Mouse (Mus musculus) kidney, embryonic 14.5 days (tissue): ENCODE data around the gene Cep97. TPM values are rescaled to one million over a fixed set of nuclear protein-coding genes. Genes with fewer than 3 reads are reported as not detected.
A peak's percentile ranks its signal among the peaks of the same experiment; 100 is the strongest.
"Not testable (repeated sequence)": the region's sequence is repeated elsewhere in the genome, so short reads cannot be mapped to it uniquely, and the experiment has no call there.

Experiments
- ATAC-seq: fragments of 200-750 bp; cut with Nextera tagmentation; 2 replicates; pipeline ENCODE4 v1.8.0; 2017; ENCODE audit warnings: moderate number of reproducible peaks, mild to moderate bottlenecking, moderate TSS enrichment, moderate library complexity; ENCODE audit not compliant: low FRiP score, low TSS enrichment
- H3K27ac ChIP-seq: fragments of 300-500 bp; sonication (generic); 2 replicates; pipeline ENCODE4 v1.5.1; 2014; ENCODE audit warnings: low read depth, mild to moderate bottlenecking, low read length, moderate library complexity, mixed read lengths
- H3K27me3 ChIP-seq: fragments of 300-500 bp; sonication (generic); 2 replicates; pipeline ENCODE4 v1.6.1; 2014; ENCODE audit warnings: mild to moderate bottlenecking, low read length; ENCODE audit not compliant: control insufficient read depth, insufficient read depth
- H3K36me3 ChIP-seq: fragments of 300-500 bp; sonication (generic); 2 replicates; pipeline ENCODE4 v1.6.1; 2014; ENCODE audit warnings: low read length, mixed read lengths; ENCODE audit not compliant: control insufficient read depth, insufficient read depth
- H3K4me1 ChIP-seq: fragments of 300-500 bp; sonication (generic); 2 replicates; pipeline ENCODE4 v1.6.1; 2014; ENCODE audit warnings: low read length, mixed read lengths; ENCODE audit not compliant: control insufficient read depth, insufficient read depth
- H3K4me2 ChIP-seq: fragments of 300-500 bp; sonication (generic); replicated peaks from 2 replicates; pipeline ENCODE4 v1.6.1; 2014; ENCODE audit warnings: low read depth, mild to moderate bottlenecking, low read length
- H3K4me3 ChIP-seq: fragments of 300-500 bp; sonication (generic); 2 replicates; pipeline ENCODE4 v1.5.1; 2014; ENCODE audit warnings: mild to moderate bottlenecking, low read length
- H3K9ac ChIP-seq: fragments of 300-500 bp; sonication (generic); 2 replicates; pipeline ENCODE4 v1.6.1; 2014; ENCODE audit warnings: low read depth, mild to moderate bottlenecking, low read length, moderate library complexity
- H3K9me3 ChIP-seq: fragments of 300-500 bp; sonication (generic); 2 replicates; pipeline ENCODE4 v1.6.1; 2016; ENCODE audit warnings: low read length; ENCODE audit not compliant: control insufficient read depth
- WGBS: fragments of 180-500 bp; shearing (Covaris S2); extraction: QIAGEN DNeasy Blood & Tissue Kit; methylation state at CpG from one replicate; pipeline ENCODE4 v1.1.7; 2014; 5-methylcytosine and 5-hydroxymethylcytosine counted together
- polyA plus RNA-seq: library from polyadenylated mRNA; unstranded; fragments of >200 nt; fragmentation: Nextera tagmentation; extraction: Ambion mirVana; gene quantifications from 2 replicates; pipeline ENCODE4 v1.2.1, GENCODE M21; 2014

Gene Cep97
- polyA plus RNA-seq, 1 experiment from 2014 or later: 16.4 TPM

- ATAC-seq: 0 out of 2 replicates have a peak, but pooled peaks have one; percentile 60
- no peaks in the 10 kb centered on the region for H3K27me3 ChIP-seq
- no peaks in the 10 kb centered on the region for H3K9me3 ChIP-seq
- H3K4me1 ChIP-seq: no peaks in the 10 kb centered on the region
- H3K4me2 ChIP-seq: no peak overlapping the region
- H3K27ac ChIP-seq: no peak overlapping the region
- H3K9ac ChIP-seq: no peak overlapping the region
- H3K36me3 ChIP-seq: no peaks in the 10 kb centered on the region
- 62% methylated on average over 7 of the region's 7 CpGs for WGBS
- no peak overlapping the region for H3K4me3 ChIP-seq
These were observed 46.7 kb downstream of the Cep97 start for GRCm38 (mm10) chr16:55887814-55888583.

DNA sequence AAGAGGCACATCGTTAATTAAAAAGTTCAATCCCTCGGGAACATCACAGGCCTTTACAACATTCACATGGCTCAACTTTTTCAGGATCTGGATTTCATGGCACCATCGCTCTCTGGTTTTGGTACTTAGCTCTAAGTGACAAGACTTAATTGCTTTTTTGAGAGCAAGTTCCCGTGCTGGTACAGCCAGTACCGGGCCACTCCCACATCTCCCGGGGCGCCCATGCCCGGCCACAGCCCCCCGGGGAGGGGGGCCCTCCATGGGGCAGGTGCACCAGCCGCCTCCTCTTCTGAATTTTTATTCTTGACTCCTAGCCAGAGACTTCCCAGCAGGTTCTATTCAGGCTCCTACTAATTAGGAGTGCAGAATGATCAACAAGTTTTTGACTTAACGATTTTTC lies 50.4 kb downstream of the Cep97 start:
- 74% methylated on average over 11 of the region's 11 CpGs for WGBS
- Histone ChIP-seq H3K9me3 (no peaks in the 10 kb centered on the region), H3K27ac (no peak overlapping the region), H3K4me2 (no peak overlapping the region), H3K27me3 (no peaks in the 10 kb centered on the region), H3K9ac (no peak overlapping the region), H3K36me3 (no peaks in the 10 kb centered on the region), H3K4me1 (no peaks in the 10 kb centered on the region), H3K4me3 (no peak overlapping the region)
- ATAC-seq: no peak

- Histone ChIP-seq H3K9me3 (no peaks in the 10 kb centered on the region), H3K36me3 (no peaks in the 10 kb centered on the region), H3K4me2 (no peak overlapping the region), H3K27ac (no peak overlapping the region), H3K27me3 (no peaks in the 10 kb centered on the region), H3K4me3 (no peak overlapping the region), H3K9ac (no peak overlapping the region), H3K4me1 (no peaks in the 10 kb centered on the region)
- no peak for ATAC-seq
- WGBS: 57% methylated on average over 6 of the region's 6 CpGs
These were observed 58.6 kb downstream of the Cep97 start for GRCm38 (mm10) chr16:55876025-55876424.

GRCm38 (mm10) chr16:55863832-55864231 lies 70.8 kb downstream of the Cep97 start:
- H3K9ac ChIP-seq: no peak overlapping the region
- H3K27ac ChIP-seq: no peak overlapping the region
- no peak overlapping the region for H3K4me2 ChIP-seq
- no peak overlapping the region for H3K4me3 ChIP-seq
- ATAC-seq: no peak
- no peaks in the 10 kb centered on the region for H3K4me1 ChIP-seq
- H3K36me3 ChIP-seq: no peaks in the 10 kb centered on the region
- 70% methylated on average over 4 of the region's 4 CpGs for WGBS
- no peaks in the 10 kb centered on the region for H3K27me3 ChIP-seq
- H3K9me3 ChIP-seq: no peaks in the 10 kb centered on the region

DNA sequence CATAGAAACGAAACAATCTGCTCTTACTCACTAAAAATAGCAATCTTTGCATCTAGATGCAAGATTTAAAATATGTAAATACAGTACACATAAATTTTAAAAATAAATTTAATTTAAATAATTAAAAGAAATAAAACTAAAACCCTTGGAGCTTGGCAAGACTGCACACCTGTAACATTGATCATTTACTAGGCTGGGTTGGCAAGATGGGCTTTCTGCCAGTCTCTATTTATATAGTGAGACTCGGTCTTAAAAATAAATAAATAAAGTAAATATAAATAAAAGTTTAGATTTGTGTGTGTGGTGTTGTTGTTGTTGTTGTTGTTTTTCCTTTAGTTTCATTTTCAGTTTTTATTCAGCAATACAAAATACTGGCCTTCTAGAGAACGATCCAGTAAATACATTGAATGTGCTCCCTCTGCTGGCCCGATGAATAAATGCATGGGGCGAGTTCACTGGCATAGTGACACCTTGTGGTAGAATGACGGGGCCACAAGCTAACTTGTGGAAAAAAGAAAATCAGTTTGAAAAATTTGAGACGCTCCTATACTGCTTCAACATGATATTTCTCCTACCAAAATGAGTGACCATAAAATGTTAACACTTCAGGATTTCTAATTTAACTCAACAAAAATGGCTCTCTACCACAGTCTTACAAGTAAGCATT lies 71.4 kb downstream of the Cep97 start:
- H3K4me1 ChIP-seq: no peaks in the 10 kb centered on the region
- no peak overlapping the region for H3K27ac ChIP-seq
- H3K36me3 ChIP-seq: no peaks in the 10 kb centered on the region
- no peak overlapping the region for H3K4me3 ChIP-seq
- ATAC-seq: peak; percentile 69
- H3K9me3 ChIP-seq: no peaks in the 10 kb centered on the region
- no peaks in the 10 kb centered on the region for H3K27me3 ChIP-seq
- 27% methylated on average over 7 of the region's 7 CpGs for WGBS
- H3K9ac ChIP-seq: no peak overlapping the region
- no peak overlapping the region for H3K4me2 ChIP-seq

DNA sequence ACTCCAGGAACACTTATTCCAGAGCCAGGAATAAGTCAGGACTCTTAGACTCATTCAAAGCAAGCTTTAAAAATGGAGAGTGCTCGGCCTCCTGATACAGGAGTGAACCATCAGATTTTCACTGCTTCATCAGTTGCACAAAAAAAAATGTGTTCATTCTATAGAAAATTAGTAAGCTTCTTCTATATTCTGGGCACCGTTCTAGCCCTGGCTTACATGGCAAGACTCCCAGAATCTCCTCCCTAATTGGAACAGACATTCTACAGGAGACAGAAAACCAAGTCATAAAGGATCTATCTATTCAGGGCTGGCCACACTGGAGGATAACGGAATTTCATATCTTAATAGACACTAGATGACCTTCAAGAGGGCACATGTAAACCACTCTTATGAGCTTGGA lies 73.6 kb downstream of the Cep97 start:
- H3K4me1 ChIP-seq: no peaks in the 10 kb centered on the region
- no peaks in the 10 kb centered on the region for H3K36me3 ChIP-seq
- no peaks in the 10 kb centered on the region for H3K27me3 ChIP-seq
- H3K27ac ChIP-seq: no peak overlapping the region
- no peak overlapping the region for H3K4me2 ChIP-seq
- no peak overlapping the region for H3K9ac ChIP-seq
- 93% methylated on average over 3 of the region's 3 CpGs for WGBS
- ATAC-seq: no peak
- no peaks in the 10 kb centered on the region for H3K9me3 ChIP-seq
- H3K4me3 ChIP-seq: no peak overlapping the region

- WGBS: 92% methylated on average over 4 of the region's 4 CpGs
- not testable (repeated sequence) for ATAC-seq
These were observed 75.2 kb downstream of the Cep97 start for GRCm38 (mm10) chr16:55859421-55859820.

GRCm38 (mm10) chr16:55858465-55858864 lies 76.2 kb downstream of the Cep97 start:
- no peaks in the 10 kb centered on the region for H3K27me3 ChIP-seq
- H3K4me3 ChIP-seq: no peak overlapping the region
- 62% methylated on average over 6 of the region's 6 CpGs for WGBS
- H3K27ac ChIP-seq: no peak overlapping the region
- no peaks in the 10 kb centered on the region for H3K9me3 ChIP-seq
- ATAC-seq: no peak
- H3K4me1 ChIP-seq: no peaks in the 10 kb centered on the region
- H3K36me3 ChIP-seq: no peaks in the 10 kb centered on the region
- no peak overlapping the region for H3K9ac ChIP-seq
- no peak overlapping the region for H3K4me2 ChIP-seq

More at GRCm38 (mm10) chr16:55859421-55859820, 75.2 kb downstream of the Cep97 start:
- H3K4me2 ChIP-seq, H3K27me3 ChIP-seq, H3K27ac ChIP-seq, H3K4me3 ChIP-seq, H3K36me3 ChIP-seq, H3K9ac ChIP-seq, H3K4me1 ChIP-seq, H3K9me3 ChIP-seq: not testable (repeated sequence)
